Mouse (Mus musculus): Measurements from ENCODE around the gene Phlpp2. TPM values are rescaled to one million over a fixed set of nuclear protein-coding genes. Genes with fewer than 3 reads are reported as not detected.
"Not testable (repeated sequence)": the region's sequence is repeated elsewhere in the genome, so short reads cannot be mapped to it uniquely, and the experiment has no call there.

Gene Phlpp2
- polyA plus RNA-seq, 1 experiment from 2014 or later = 2.8 TPM

DNA sequence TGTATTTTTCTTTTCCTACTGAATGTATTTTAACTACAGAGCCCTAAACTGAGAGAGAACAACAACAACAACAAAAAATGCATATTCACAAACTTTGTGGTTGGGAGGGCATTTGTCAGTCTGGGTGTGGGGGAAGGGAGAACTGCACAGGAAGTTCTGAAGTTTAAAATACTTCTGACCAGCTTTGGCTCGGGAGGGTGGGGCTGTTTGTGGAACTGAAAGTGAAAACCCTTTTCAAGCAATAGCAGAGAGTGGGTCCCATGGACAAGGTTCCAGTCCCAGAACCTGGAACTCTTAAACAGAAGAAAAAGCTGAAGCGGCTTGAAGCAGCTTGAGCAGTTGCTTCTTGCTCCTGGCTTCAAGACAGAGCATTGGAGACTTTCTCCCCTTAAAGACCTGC, 4.9 kb upstream of the Phlpp2 start:
- H3K36me3 ChIP-seq (ENCODE audit: control insufficient read depth, insufficient read depth, low read length) = peaks cover 13% of the 10 kb centered on the region
- no peaks in the 10 kb centered on the region for H3K9me3 ChIP-seq (replicated peaks; ENCODE audit: control insufficient read depth, low read length)
- no peaks in the 10 kb centered on the region for H3K27me3 ChIP-seq (ENCODE audit: control insufficient read depth, insufficient read depth, low read length)
- no peak for ATAC-seq (ENCODE audit: insufficient read depth, low FRiP score)
- no peak overlapping the region for H3K9ac ChIP-seq (ENCODE audit: low read length)
- peaks cover 4% of the 10 kb centered on the region for H3K4me1 ChIP-seq (ENCODE audit: control insufficient read depth, insufficient read depth, low read length)
- no peak overlapping the region for H3K4me3 ChIP-seq (replicated peaks; ENCODE audit: low read length)
- H3K4me2 ChIP-seq (ENCODE audit: low read depth, low read length) = no peak overlapping the region
- 52% methylated on average over 2 of the region's 2 CpGs for WGBS
- no peak overlapping the region for H3K27ac ChIP-seq (ENCODE audit: low read length)

DNA sequence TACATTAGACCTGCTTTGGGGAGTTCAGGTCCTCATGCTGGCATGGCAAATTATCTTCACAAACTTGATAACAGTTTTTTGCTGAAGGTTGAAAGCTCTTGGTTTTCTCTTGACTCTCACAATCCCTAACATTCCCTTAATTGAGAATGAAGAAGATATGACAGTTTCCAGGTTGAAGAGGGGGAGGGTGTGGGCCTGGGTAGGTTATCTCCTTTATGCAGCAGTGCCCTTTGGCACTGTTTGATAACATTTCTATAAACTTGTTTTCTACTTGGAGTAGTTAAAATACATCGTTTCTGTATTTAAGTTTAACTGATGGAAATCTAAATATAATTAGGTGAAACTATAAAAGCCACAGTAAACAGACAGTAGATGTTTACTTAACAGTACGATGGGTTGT, 3.5 kb upstream of the Phlpp2 start:
- Histone ChIP-seq H3K4me2 (ENCODE audit: low read depth, low read length) (no peak overlapping the region), H3K4me3 (replicated peaks; ENCODE audit: low read length) (no peak overlapping the region), H3K27ac (ENCODE audit: low read length) (no peak overlapping the region), H3K9ac (ENCODE audit: low read length) (no peak overlapping the region), H3K36me3 (ENCODE audit: control insufficient read depth, insufficient read depth, low read length) (peaks cover 9% of the 10 kb centered on the region), H3K27me3 (ENCODE audit: control insufficient read depth, insufficient read depth, low read length) (no peaks in the 10 kb centered on the region), H3K4me1 (ENCODE audit: control insufficient read depth, insufficient read depth, low read length) (peaks cover 8% of the 10 kb centered on the region), H3K9me3 (replicated peaks; ENCODE audit: control insufficient read depth, low read length) (no peaks in the 10 kb centered on the region)
- no peak for ATAC-seq (ENCODE audit: insufficient read depth, low FRiP score)
- WGBS = 51% methylated on average over 2 of the region's 2 CpGs

DNA sequence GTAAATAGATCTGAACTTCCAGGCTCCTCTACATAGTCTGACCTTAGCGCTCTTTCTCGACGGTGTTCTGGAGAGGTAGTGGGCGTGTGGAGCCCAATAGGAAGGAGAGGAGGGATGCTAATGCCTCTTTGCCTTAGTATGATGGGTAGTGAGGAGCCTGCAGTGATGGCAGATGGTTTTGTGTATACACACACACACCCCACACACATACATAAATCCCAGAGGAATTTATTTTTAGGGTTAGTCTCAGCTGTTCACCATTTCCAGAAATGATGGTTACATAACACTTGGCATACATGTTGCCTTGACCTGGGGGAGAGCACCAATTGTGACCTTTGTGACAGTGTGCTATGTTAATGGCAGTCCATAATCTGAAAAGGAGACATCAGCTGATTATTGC, 2.8 kb upstream of the Phlpp2 start:
- Histone ChIP-seq H3K4me2 (ENCODE audit: low read depth, low read length) (no peak overlapping the region), H3K27ac (ENCODE audit: low read length) (no peak overlapping the region), H3K27me3 (ENCODE audit: control insufficient read depth, insufficient read depth, low read length) (no peaks in the 10 kb centered on the region), H3K36me3 (ENCODE audit: control insufficient read depth, insufficient read depth, low read length) (0 out of 2 replicates have a peak, but pooled peaks cover 2% of the 10 kb centered on the region), H3K9ac (ENCODE audit: low read length) (no peak overlapping the region), H3K9me3 (replicated peaks; ENCODE audit: control insufficient read depth, low read length) (no peaks in the 10 kb centered on the region), H3K4me1 (ENCODE audit: control insufficient read depth, insufficient read depth, low read length) (peaks cover 8% of the 10 kb centered on the region), H3K4me3 (replicated peaks; ENCODE audit: low read length) (no peak overlapping the region)
- 80% methylated on average over 4 of the region's 4 CpGs for WGBS
- no peak for ATAC-seq (ENCODE audit: insufficient read depth, low FRiP score)

- Histone ChIP-seq H3K27me3 (ENCODE audit: control insufficient read depth, insufficient read depth, low read length) (no peaks in the 10 kb centered on the region), H3K27ac (ENCODE audit: low read length) (no peak overlapping the region), H3K36me3 (ENCODE audit: control insufficient read depth, insufficient read depth, low read length) (no peaks in the 10 kb centered on the region), H3K4me1 (ENCODE audit: control insufficient read depth, insufficient read depth, low read length) (peaks cover 8% of the 10 kb centered on the region), H3K9me3 (replicated peaks; ENCODE audit: control insufficient read depth, low read length) (no peaks in the 10 kb centered on the region), H3K4me3 (replicated peaks; ENCODE audit: low read length) (no peak overlapping the region), H3K4me2 (ENCODE audit: low read depth, low read length) (no peak overlapping the region), H3K9ac (ENCODE audit: low read length) (no peak overlapping the region)
- ATAC-seq (ENCODE audit: insufficient read depth, low FRiP score) = no peak
- 83% methylated on average over 5 of the region's 5 CpGs for WGBS
Measured at GRCm38 (mm10) chr8:109866690-109867089, 1.7 kb upstream of the Phlpp2 start.

GRCm38 (mm10) chr8:109868680-109869361, 479 bp downstream of the Phlpp2 start:
- Histone ChIP-seq H3K27me3 (ENCODE audit: control insufficient read depth, insufficient read depth, low read length) (no peaks in the 10 kb centered on the region), H3K9ac (ENCODE audit: low read length) (peak overlapping the region; percentile 90), H3K4me2 (ENCODE audit: low read depth, low read length) (peak overlapping the region; percentile 94), H3K4me3 (replicated peaks; ENCODE audit: low read length) (peak overlapping the region; percentile 93), H3K4me1 (ENCODE audit: control insufficient read depth, insufficient read depth, low read length) (peaks cover 8% of the 10 kb centered on the region), H3K9me3 (replicated peaks; ENCODE audit: control insufficient read depth, low read length) (no peaks in the 10 kb centered on the region), H3K27ac (ENCODE audit: low read length) (peak overlapping the region; percentile 87), H3K36me3 (ENCODE audit: control insufficient read depth, insufficient read depth, low read length) (no peaks in the 10 kb centered on the region)
- WGBS = under 1% methylated on average over 55 of the region's 78 CpGs
- ATAC-seq (ENCODE audit: insufficient read depth, low FRiP score) = peak; percentile 82

- H3K27ac ChIP-seq (ENCODE audit: low read length) = no peak overlapping the region
- H3K4me2 ChIP-seq (ENCODE audit: low read depth, low read length) = no peak overlapping the region
- 71% methylated on average over 1 of the region's 1 CpGs for WGBS
- no peak overlapping the region for H3K4me3 ChIP-seq (replicated peaks; ENCODE audit: low read length)
- peaks cover 8% of the 10 kb centered on the region for H3K4me1 ChIP-seq (ENCODE audit: control insufficient read depth, insufficient read depth, low read length)
- no peaks in the 10 kb centered on the region for H3K9me3 ChIP-seq (replicated peaks; ENCODE audit: control insufficient read depth, low read length)
- H3K27me3 ChIP-seq (ENCODE audit: control insufficient read depth, insufficient read depth, low read length) = no peaks in the 10 kb centered on the region
- ATAC-seq (ENCODE audit: insufficient read depth, low FRiP score) = no peak
- no peak overlapping the region for H3K9ac ChIP-seq (ENCODE audit: low read length)
- H3K36me3 ChIP-seq (ENCODE audit: control insufficient read depth, insufficient read depth, low read length) = no peaks in the 10 kb centered on the region
Measured at GRCm38 (mm10) chr8:109871056-109871455, 2.7 kb downstream of the Phlpp2 start.

- not testable (repeated sequence) for H3K4me1 ChIP-seq (ENCODE audit: control insufficient read depth, insufficient read depth, low read length); H3K4me3 ChIP-seq (replicated peaks; ENCODE audit: low read length); H3K4me2 ChIP-seq (ENCODE audit: low read depth, low read length); ATAC-seq (ENCODE audit: insufficient read depth, low FRiP score); H3K9me3 ChIP-seq (replicated peaks; ENCODE audit: control insufficient read depth, low read length); H3K27me3 ChIP-seq (ENCODE audit: control insufficient read depth, insufficient read depth, low read length); H3K9ac ChIP-seq (ENCODE audit: low read length); H3K27ac ChIP-seq (ENCODE audit: low read length); H3K36me3 ChIP-seq (ENCODE audit: control insufficient read depth, insufficient read depth, low read length)
- WGBS = 94% methylated on average over 3 of the region's 3 CpGs
Measured at GRCm38 (mm10) chr8:109873800-109874199, 5.5 kb downstream of the Phlpp2 start.

- Histone ChIP-seq H3K27ac (ENCODE audit: low read length) (no peak overlapping the region), H3K4me1 (ENCODE audit: control insufficient read depth, insufficient read depth, low read length) (no peaks in the 10 kb centered on the region), H3K9me3 (replicated peaks; ENCODE audit: control insufficient read depth, low read length) (no peaks in the 10 kb centered on the region), H3K4me3 (replicated peaks; ENCODE audit: low read length) (no peak overlapping the region), H3K9ac (ENCODE audit: low read length) (no peak overlapping the region), H3K36me3 (ENCODE audit: control insufficient read depth, insufficient read depth, low read length) (peaks cover 7% of the 10 kb centered on the region; the same call in 1 of the 2 replicates), H3K27me3 (ENCODE audit: control insufficient read depth, insufficient read depth, low read length) (no peaks in the 10 kb centered on the region), H3K4me2 (ENCODE audit: low read depth, low read length) (no peak overlapping the region)
- WGBS = 87% methylated on average over 5 of the region's 5 CpGs
- no peak for ATAC-seq (ENCODE audit: insufficient read depth, low FRiP score)
Measured at GRCm38 (mm10) chr8:109880012-109880662, 11.8 kb downstream of the Phlpp2 start.

- Histone ChIP-seq H3K4me3 (replicated peaks; ENCODE audit: low read length) (no peak overlapping the region), H3K36me3 (ENCODE audit: control insufficient read depth, insufficient read depth, low read length) (peaks cover 5% of the 10 kb centered on the region; the same call in 1 of the 2 replicates), H3K27me3 (ENCODE audit: control insufficient read depth, insufficient read depth, low read length) (no peaks in the 10 kb centered on the region), H3K9me3 (replicated peaks; ENCODE audit: control insufficient read depth, low read length) (no peaks in the 10 kb centered on the region), H3K9ac (ENCODE audit: low read length) (no peak overlapping the region), H3K4me2 (ENCODE audit: low read depth, low read length) (no peak overlapping the region), H3K4me1 (ENCODE audit: control insufficient read depth, insufficient read depth, low read length) (no peaks in the 10 kb centered on the region), H3K27ac (ENCODE audit: low read length) (no peak overlapping the region)
- ATAC-seq (ENCODE audit: insufficient read depth, low FRiP score) = no peak
Measured at GRCm38 (mm10) chr8:109885294-109885693, 17.0 kb downstream of the Phlpp2 start.

Measured in stomach, embryonic 16.5 days (tissue).